Mouse (Mus musculus) T-helper 2 cell (primary cell): Measurements from ENCODE around the gene Nod2.

Experiments used
- in situ Hi-C: fragments of 300-600 bp; cut with MboI, MseI; formaldehyde crosslinking; loops from one replicate; pipeline ENCODE4 v1.15.1; 2025; ENCODE audit warnings: high pct_unique_total_duplicates

Gene Nod2

GRCm38 (mm10) chr8:88675372-88676165 is 28.5 kb downstream of the Nod2 start:
- in situ Hi-C loops: no loop called here

- in situ Hi-C loops: no loop called here
Measured at GRCm38 (mm10) chr8:88677071-88677470, 30.0 kb downstream of the Nod2 start.

DNA sequence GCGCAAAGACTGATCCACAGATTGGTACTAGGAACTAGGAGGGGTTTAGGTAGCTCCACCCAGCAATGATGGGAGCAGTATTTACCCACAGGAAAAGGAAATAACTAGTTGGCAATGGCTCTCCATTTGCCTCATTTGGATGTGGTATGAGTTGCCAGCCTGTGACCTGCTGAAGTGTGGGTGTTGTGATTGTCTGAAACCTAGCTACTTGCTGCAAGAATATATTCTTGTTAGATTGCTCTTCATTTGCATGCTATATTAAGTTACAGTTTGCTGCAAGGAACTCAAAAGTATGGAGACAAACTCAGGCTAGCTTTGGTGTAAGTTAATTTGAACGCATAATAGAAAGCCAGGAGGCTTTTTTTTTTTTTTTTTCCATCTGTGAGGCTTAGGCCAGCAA is 33.5 kb downstream of the Nod2 start:
- in situ Hi-C loops: no loop called here

DNA sequence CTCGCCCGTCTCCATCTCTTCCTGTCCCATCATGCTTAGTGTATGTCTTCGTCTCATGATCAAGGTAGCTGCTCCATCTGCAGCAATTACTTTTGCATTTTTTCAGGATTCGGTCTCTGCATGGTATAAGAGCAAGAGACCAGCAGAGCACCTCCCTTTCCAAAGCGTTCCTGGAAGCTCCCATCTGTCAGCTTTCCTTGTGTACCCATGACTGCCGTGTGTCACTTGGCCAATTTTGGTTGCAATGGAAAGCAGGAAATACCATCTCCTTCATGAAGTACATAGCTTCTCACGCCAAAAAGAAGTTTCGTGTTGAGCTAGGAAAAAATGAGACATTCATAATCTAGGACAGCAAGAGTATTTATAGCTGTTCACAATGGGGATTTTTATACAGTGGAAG is 33.9 kb downstream of the Nod2 start:
- in situ Hi-C loops: no loop called here

DNA sequence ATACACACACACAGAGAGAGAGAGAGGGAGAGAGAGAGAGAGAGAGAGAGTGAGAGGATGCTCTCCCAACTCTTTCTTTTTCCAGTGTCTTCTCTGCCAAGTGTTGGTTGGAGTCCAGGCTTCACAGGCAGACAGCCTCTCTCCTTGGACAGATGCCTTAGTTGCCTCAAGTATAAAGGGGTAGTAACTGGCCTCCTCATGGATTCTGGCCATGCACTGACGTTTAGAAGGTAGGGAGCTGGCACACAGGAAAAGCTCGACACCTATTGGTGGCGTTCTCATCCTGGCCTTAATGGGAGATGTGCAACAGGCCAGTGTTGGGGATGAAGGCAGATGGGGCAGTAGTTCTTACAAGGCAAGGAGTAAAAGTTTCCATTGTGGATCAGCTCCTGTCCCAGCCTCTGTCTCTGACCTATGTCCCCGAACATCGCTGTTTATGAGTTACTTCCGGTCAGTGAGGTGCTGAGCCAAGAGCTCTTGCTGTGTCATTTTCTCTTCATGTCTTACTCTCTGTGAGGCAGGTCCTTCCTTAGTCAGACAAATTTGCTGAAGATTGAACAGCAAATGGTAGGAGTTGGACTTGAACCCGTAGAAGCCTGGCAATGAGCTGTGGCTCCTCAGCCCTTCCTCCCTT is 36.7 kb downstream of the Nod2 start:
- in situ Hi-C loops: no loop called here

- in situ Hi-C loops: no loop called here
Measured at GRCm38 (mm10) chr8:88686226-88686905, 39.3 kb downstream of the Nod2 start.

DNA sequence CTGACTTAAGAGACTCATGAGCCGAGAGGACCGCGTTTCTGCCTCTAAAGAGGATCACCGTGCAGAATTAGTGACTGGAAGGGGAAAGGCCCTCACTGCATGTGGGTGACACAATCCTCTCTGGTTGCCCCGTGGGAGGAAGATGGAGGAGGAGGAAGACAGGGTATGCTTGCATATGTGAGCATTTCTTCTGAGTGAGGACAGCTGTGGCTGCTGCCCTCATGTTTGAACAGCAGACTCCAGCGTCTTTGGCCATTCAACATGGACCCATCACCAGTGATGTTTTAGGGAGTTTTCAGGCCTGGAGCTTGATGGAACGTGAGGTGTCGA is 39.8 kb downstream of the Nod2 start:
- in situ Hi-C loops: no loop called here

- in situ Hi-C loops: no loop called here
Measured at GRCm38 (mm10) chr8:88689151-88689550, 42.0 kb downstream of the Nod2 start.

DNA sequence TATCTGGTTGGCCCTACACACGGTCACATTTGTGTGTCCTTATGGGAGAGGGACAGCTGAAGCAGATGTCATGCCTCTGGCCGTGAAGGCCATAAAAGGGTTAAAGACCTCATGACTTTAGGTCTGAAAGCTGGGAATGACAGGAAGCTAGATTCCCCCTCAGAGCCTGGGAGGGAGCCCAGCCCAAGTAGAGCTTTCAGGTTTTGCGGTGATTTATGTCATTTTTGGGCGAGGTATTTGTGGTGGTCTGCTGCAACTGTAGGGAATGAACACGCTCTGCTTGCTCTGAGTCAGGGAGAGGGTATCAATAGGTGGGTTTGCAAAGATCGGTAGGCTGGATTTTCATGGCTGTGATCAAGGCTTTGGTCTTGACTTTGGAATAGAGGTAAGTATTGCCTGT is 42.8 kb downstream of the Nod2 start:
- in situ Hi-C loops: loop anchor here (5.0 kb wide), 1 partner anchor 58 kb away; no protein-coding TSS in a partner anchor

DNA sequence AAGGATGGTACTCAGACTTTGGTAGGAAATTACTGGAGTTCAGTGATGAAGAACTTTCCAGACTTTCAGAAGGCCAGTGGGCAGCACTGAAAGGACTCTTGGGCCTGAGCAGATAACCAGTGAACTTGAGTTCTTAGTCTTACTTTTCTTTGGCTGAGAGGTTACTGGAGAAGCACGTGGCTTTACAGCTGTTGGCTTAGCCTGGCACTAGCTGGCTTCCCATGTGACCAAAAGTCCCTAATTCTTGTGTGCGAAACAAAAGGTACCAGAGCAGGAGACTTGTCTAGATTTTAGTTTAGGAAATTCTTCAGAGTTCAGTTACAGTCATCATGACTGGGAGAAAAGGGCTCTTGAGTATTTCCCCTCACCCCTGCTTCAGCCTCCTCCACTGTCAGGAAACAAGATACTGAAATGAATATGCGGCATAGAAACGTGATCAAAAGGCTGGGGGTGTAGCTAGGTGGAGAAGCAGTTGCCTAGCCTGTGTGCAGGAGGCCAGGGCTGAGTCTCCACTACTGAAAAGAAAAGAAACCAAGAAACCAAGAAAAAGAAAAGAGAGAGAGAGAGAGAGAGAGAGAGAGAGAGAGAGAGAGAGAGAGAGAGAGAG is 44.3 kb downstream of the Nod2 start:
- in situ Hi-C loops: loop anchor here (5.0 kb wide), 1 partner anchor 59 kb away; no protein-coding TSS in a partner anchor

DNA sequence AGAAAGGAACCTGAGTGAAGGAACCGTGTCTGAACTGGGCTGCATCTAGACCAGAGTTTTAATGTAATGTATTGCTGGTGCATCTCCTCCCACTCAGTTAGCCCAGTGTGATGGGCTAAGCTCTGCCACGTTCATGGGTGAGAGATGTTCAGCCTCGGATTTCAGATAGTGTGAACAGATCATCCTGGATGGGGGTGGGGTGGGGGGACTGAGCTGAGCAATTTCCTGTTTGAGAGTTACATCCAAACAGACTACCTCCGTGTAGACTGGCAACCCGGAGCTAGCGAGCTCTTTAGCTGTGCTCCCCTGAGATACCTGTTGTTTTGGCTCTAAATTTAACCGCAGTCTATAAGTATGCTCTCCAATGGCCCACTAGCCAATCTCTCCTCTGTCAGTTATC is 44.8 kb downstream of the Nod2 start:
- in situ Hi-C loops: loop anchor here (5.0 kb wide), 1 partner anchor 60 kb away; no protein-coding TSS in a partner anchor

DNA sequence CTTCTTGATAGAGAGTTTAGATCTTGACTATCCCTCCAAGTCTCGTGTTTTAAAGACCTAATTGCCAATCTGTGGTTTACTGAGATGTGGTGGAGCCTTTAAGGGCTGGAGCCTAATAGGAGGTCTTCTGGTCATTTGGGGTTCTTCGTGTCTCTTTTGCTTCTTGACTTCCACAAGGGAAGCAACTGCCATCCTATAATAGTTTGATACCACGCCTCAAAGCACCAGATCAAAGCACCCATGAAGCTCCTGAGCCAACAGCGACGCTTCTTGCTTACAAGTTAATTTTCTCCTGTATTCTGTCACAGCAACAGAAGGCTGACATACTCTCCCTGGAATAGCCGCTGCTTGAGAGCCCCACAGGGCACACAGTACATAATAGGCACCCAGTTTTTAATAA is 45.8 kb downstream of the Nod2 start:
- in situ Hi-C loops: loop anchor here (5.0 kb wide), 1 partner anchor 61 kb away; no protein-coding TSS in a partner anchor

DNA sequence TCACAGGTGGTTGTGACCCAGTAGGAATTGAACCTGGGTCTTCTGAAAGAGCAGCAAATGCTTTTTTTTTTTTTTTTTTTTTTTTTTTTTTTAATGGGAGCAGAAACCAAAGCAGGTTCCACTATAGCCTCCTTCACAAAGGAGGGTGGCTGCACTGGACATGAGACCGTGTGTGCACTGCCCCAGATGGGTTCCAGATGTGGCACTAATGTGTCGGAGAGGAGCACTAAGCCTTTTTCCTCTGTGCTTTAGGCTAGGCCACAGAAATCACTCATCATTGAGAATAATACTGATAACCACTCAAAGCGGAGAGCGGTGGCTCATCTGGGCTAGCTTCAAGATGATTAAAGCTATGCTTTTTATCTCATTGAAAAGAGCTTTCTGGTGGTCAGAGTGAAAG is 46.3 kb downstream of the Nod2 start:
- in situ Hi-C loops: loop anchor here (5.0 kb wide), 1 partner anchor 61 kb away; no protein-coding TSS in a partner anchor

- in situ Hi-C loops: loop anchor here (5.0 kb wide), 1 partner anchor 62 kb away; no protein-coding TSS in a partner anchor
Measured at GRCm38 (mm10) chr8:88694291-88694690, 47.2 kb downstream of the Nod2 start.

DNA sequence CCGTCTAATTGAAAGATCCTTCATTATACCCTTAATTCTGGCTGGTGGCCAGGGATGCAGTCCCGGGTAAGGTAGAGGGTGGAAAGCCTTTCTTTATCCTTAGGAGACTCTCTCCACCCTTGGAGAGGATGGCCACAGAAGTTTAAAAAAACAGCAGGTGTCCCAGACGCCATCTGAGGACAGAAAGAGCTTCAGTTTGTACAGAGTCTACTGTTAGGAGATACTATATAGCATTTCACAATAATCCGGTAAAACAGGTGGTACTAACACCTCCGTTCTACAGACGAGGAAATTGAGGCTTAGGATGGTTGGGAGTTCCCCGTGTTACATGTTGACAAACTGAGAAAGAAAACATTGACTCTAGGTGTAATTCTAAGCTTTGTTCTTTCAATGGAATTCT is 49.1 kb downstream of the Nod2 start:
- in situ Hi-C loops: loop anchor here (5.0 kb wide), 1 partner anchor 399 kb away; no protein-coding TSS in a partner anchor

- in situ Hi-C loops: loop anchor here (5.0 kb wide), 1 partner anchor 400 kb away; no protein-coding TSS in a partner anchor
Measured at GRCm38 (mm10) chr8:88696721-88697641, 49.9 kb downstream of the Nod2 start, which contains the start of gene Cyld. Cyld (plus strand) TSS chr8:88697028.

DNA sequence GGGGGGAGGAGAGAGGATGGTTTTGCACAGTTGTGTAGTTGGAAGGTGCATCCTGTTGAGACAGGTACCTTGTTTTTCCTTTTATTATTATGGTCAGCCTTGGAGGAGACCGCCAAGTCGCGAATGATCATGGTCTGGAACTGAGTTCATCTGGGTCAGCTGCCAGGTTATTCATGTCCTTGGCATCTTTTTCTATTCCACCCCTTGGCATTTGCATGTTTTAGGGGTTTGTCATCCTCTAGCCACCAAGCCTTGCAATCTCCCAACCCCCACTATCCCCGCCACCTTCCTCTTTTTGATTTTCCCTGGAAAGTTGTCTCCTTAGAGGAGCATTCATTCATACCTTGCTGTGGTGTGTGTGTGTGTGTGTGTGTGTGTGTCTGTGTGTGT is 50.5 kb downstream of the Nod2 start:
- in situ Hi-C loops: loop anchor here (5.0 kb wide), 1 partner anchor 400 kb away; no protein-coding TSS in a partner anchor

GRCm38 (mm10) chr8:88698048-88698447 is 50.9 kb downstream of the Nod2 start:
- in situ Hi-C loops: loop anchor here (5.0 kb wide), 1 partner anchor 401 kb away; no protein-coding TSS in a partner anchor

- in situ Hi-C loops: loop anchor here (25.0 kb wide), 1 partner anchor 339 kb away; the partner anchor contains the start of gene Brd7
Measured at GRCm38 (mm10) chr8:88701611-88702010, 54.5 kb downstream of the Nod2 start.

DNA sequence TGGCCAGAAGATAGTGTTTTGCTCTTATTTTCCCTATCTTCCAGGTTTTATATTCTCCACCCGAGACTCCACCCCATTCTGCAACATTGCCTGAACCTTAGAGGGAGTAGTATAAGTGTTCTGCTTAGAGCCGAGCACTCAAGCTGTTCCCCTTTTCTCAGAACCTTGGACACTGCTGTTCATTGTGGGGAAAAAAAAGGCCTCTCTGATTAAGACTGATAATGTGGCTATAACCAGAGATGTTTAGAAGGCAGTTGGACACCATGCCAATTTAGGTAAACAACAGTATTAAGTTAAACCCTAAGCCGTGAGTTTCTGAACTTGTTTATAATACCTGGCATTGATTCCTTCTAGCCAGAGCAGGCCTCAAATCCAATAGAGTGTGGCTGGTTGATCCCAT is 55.7 kb downstream of the Nod2 start:
- in situ Hi-C loops: loop anchor here (25.0 kb wide), 1 partner anchor 341 kb away; the partner anchor contains the start of gene Brd7
